Mouse (Mus musculus) kidney, adult 2 months (tissue): ENCODE data around the gene Lasp1. TPM values are rescaled to one million over a fixed set of nuclear protein-coding genes. Genes with fewer than 3 reads are reported as not detected.

ENCODE experiments used
- DNase-seq: peaks from one replicate; pipeline ENCODE4 v3.0.0; 2021
- H3K27ac ChIP-seq: fragments of 200-500 bp; 2 replicates; pipeline ENCODE4 v1.5.1; 2012; ENCODE audit warnings: low read depth, low read length, control low read depth, inconsistent platforms; ENCODE audit not compliant: insufficient read depth
- H3K27me3 ChIP-seq: fragments of 200-500 bp; replicated peaks from 2 replicates; pipeline ENCODE4 v1.6.1; 2012; ENCODE audit warnings: mild to moderate bottlenecking, moderate library complexity, low read length, inconsistent platforms; ENCODE audit not compliant: control insufficient read depth, insufficient read depth
- H3K36me3 ChIP-seq: fragments of 200-500 bp; 2 replicates; pipeline ENCODE4 v1.6.1; 2012; ENCODE audit warnings: mild to moderate bottlenecking, moderate library complexity, low read length, inconsistent platforms; ENCODE audit not compliant: control insufficient read depth, insufficient read depth
- H3K4me1 ChIP-seq: fragments of 200-500 bp; 2 replicates; pipeline ENCODE4 v1.6.1; 2011; ENCODE audit warnings: low read length; ENCODE audit not compliant: control insufficient read depth, insufficient read depth
- H3K4me3 ChIP-seq: fragments of 200-500 bp; 2 replicates; pipeline ENCODE4 v1.5.1; 2011; ENCODE audit warnings: mild to moderate bottlenecking, low read depth, low read length, control low read depth; ENCODE audit not compliant: insufficient read depth
- CTCF ChIP-seq: fragments of 200-500 bp; conservative IDR thresholded peaks from 2 replicates; pipeline ENCODE4 v1.5.1; 2011; ENCODE audit warnings: low read depth, mild to moderate bottlenecking, control low read depth, low read length, moderate library complexity, mixed read lengths; ENCODE audit not compliant: insufficient read depth, insufficient read length
- POLR2A ChIP-seq: fragments of 200-500 bp; IDR thresholded peaks from one replicate; pipeline ENCODE4 v1.6.1; 2011; ENCODE audit warnings: low read depth, low read length, control low read depth
- WGBS: fragments of 180-500 bp; shearing (Covaris S2); methylation state at CpG from one replicate; pipeline ENCODE4 v1.1.7; 2018; 5-methylcytosine and 5-hydroxymethylcytosine counted together
- polyA plus RNA-seq: library from polyadenylated mRNA; depleted of rRNA; stranded (reverse); fragments of >200 nt; gene quantifications from 2 replicates; pipeline ENCODE4 v1.2.3, GENCODE M21; 2012

Lasp1 gene
- polyA plus RNA-seq, 1 experiment = 106 TPM

DNA sequence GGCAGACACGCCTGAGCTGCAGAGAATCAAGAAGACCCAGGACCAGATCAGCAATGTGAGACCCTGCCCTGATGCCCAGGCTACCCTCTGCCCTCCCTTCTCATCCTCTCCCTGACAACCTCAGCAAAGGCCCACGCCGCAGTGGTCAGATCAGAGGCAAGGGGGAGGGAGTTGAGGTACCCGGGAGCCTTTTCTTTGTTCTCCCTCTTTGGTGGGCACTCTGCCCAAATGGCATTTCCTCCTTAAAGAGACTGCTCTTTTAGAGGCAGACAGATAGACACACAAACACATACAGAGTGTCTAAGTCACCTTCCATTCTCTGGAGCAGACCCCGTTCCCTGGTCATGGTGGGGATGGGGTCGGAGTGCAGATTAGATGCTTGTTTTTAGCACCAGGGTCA, 26.1 kb downstream of the Lasp1 start:
- no peak overlapping the region for H3K27ac ChIP-seq
- no peaks in the 10 kb centered on the region for H3K36me3 ChIP-seq
- H3K4me3 ChIP-seq = no peak overlapping the region
- no peak for DNase-seq
- H3K4me1 ChIP-seq = peaks cover 30% of the 10 kb centered on the region
- 48% methylated on average over 6 of the region's 6 CpGs for WGBS
- no peak for TF ChIP-seq POLR2A
- no peak for TF ChIP-seq CTCF
- H3K27me3 ChIP-seq = no peaks in the 10 kb centered on the region

DNA sequence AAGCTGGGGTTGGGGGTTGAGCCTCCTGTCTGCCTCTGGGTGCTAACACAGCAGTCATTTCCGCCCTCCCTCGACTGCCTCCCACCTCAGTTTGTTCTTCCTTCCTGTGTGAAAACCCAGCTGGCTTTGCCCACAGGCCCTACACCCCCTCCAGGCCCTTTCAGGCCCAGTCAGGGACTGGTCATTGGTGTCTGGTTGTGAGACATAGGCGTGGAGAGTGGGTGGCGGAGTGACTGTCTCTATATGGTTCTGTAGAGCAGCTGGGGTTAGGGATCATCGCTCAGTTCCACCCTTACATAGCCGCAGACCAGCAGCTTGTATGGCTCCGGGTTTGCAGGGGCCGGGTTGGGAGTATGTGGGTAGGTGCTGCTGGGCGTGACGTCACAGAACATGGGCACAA, 26.5 kb downstream of the Lasp1 start:
- WGBS = 65% methylated on average over 10 of the region's 10 CpGs
- TF ChIP-seq POLR2A (no peak), CTCF (no peak)
- Histone ChIP-seq H3K4me3 (no peak overlapping the region), H3K4me1 (peaks cover 28% of the 10 kb centered on the region), H3K27me3 (no peaks in the 10 kb centered on the region), H3K27ac (no peak overlapping the region), H3K36me3 (no peaks in the 10 kb centered on the region)
- DNase-seq = no peak

DNA sequence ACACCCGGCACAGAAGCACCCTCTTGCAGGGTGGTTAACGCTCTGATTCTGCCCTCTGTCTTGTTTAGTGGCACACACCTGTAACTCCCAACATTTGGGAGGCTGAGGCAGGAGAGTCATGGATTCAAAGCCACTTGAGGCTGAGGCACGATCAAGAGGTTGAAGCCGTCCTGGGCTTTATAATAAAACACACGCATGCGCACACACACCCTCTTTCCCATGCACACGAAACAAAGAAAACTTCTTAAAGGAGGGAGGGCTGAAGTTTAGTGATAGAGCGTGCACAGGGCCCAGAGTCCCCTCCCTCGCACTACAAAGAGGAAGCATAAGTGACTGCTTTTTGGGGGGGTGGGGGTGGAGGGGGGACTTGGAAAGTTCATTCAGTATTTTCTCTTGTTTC, 27.2 kb downstream of the Lasp1 start:
- TF ChIP-seq CTCF (no peak), POLR2A (no peak)
- Histone ChIP-seq H3K36me3 (no peaks in the 10 kb centered on the region), H3K27ac (no peak overlapping the region), H3K4me1 (peaks cover 29% of the 10 kb centered on the region), H3K27me3 (no peaks in the 10 kb centered on the region), H3K4me3 (no peak overlapping the region)
- DNase-seq = no peak
- WGBS = 75% methylated on average over 9 of the region's 9 CpGs

DNA sequence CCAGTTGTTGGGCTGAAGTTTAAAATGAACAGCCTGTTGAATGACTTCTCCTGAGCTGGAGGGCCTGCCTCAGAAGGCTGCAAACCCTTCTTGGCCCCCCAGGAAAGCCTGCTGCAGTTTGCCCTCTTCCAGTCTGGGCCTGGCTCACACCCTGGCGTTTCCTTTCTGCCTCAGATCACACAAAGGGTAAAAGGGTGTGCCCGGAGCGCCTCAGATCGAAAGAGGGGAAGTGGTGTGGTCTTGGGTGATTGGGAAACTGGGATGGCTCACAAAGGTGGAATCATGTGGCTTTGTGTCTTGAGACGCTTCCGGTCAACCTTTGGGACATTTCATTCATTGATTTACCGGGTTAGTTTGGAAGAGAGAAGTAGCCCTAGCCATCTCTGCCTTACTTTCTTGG, 27.6 kb downstream of the Lasp1 start:
- 60% methylated on average over 7 of the region's 7 CpGs for WGBS
- Histone ChIP-seq H3K27me3 (no peaks in the 10 kb centered on the region), H3K27ac (no peak overlapping the region), H3K4me1 (peaks cover 27% of the 10 kb centered on the region), H3K4me3 (no peak overlapping the region), H3K36me3 (no peaks in the 10 kb centered on the region)
- peak; percentile 40 for DNase-seq
- no peak for TF ChIP-seq POLR2A
- TF ChIP-seq CTCF = no peak

DNA sequence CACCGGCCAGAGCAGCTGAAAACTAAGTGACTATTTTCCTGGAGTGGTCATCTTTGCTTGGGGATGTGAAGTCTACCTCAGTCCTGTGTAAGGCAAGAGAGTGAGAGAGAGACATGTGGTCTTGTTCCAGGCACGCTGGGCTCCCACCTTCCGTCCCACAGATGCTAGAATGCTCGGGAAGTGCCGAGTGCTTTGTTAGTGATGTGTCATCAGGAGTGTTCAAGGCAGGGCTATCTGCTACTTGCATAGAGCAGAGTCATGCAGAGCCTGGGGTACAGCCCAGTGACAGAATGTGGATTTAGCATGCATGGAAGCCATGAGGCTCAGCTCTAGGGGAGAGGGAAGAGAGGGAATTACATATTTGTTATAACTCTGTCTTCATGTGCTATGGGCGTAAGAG, 28.9 kb downstream of the Lasp1 start:
- TF ChIP-seq POLR2A (no peak), CTCF (no peak)
- 92% methylated on average over 6 of the region's 6 CpGs for WGBS
- Histone ChIP-seq H3K36me3 (no peaks in the 10 kb centered on the region), H3K27ac (no peak overlapping the region), H3K4me1 (peaks cover 21% of the 10 kb centered on the region), H3K27me3 (no peaks in the 10 kb centered on the region), H3K4me3 (no peak overlapping the region)
- no peak for DNase-seq

DNA sequence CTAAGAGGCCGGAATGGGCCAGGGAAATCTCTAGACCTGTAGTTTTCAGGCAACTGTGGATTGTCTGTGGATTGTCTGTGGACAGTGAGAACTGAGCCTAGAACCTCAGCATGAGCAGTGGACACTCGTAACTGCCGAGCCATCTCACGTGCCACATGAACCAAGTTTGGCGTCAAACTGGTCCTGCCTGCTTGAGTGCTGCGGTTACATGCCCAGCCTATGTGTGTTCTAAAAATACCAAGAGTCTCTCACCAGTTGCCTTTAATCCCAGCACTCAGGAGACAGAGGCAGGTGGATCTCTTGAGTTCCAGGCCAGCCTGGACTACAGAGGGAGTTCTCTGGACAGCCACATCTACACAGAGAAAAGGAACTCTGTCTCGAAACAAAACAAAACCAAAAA, 30.6 kb downstream of the Lasp1 start:
- Histone ChIP-seq H3K27me3 (no peaks in the 10 kb centered on the region), H3K27ac (no peak overlapping the region), H3K36me3 (no peaks in the 10 kb centered on the region), H3K4me1 (peaks cover 16% of the 10 kb centered on the region), H3K4me3 (no peak overlapping the region)
- no peak for DNase-seq
- TF ChIP-seq POLR2A (no peak), CTCF (no peak)
- 86% methylated on average over 7 of the region's 7 CpGs for WGBS

DNA sequence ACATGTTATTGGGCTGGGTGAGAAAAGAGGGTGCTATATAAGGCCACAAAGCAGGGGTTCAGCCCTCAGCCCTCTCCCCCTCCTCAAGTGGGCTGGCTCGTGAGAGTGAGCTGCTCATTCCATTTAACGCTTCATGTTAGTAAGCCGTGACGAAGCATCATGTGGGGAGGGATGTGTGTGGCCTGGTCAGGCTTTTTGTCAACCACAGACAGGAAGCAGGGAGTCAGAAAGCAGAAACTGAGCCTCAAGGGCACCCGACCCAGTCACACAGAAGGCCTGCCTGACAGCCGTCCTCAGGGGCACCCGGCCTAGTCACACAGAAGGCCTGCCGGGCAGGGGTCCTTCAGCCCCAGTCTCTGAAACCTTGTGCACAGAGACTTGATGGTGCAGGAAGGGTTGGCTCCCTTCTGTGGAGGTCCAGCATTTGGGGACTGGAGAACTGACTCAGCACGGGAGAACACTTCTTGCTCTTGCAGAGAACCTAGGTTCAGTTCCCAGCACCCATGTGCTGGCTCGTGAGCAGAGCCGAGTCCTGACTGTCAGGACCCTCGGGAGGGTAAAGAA, 31.2 kb downstream of the Lasp1 start:
- H3K4me3 ChIP-seq = no peak overlapping the region
- H3K27me3 ChIP-seq = no peaks in the 10 kb centered on the region
- DNase-seq = peak; percentile 40
- TF ChIP-seq POLR2A (no peak), CTCF (no peak)
- 71% methylated on average over 12 of the region's 12 CpGs for WGBS
- H3K4me1 ChIP-seq = peaks cover 12% of the 10 kb centered on the region; the same call in 1 of the 2 replicates
- 0 out of 2 replicates have a peak overlapping the region, but pooled peaks have one; percentile 27 for H3K27ac ChIP-seq
- no peaks in the 10 kb centered on the region for H3K36me3 ChIP-seq

DNA sequence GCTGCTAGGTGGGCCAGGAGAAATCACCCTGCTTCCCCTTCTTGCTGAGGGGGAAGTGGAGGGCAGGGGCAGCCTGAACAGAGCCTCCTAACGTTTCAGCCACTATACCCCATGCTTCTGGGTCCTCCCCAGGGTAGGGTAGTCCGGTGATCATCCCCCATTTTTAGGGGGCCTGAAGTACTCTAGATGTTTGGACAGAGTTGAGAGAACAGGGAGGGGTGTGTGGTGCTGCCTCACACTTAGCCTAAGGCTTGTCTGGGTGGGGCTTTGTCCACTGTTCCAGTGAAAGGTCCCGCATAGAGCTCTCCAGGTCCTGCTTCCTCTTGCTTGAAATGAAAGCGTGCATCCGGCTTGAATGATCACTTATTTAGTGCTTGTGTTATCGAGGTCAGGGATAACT, 31.7 kb downstream of the Lasp1 start:
- H3K4me3 ChIP-seq = no peak overlapping the region
- WGBS = 66% methylated on average over 6 of the region's 6 CpGs

More for the DNA sequence above, 31.7 kb downstream of the Lasp1 start:
- no peaks in the 10 kb centered on the region; the same call in 1 of the 2 replicates for H3K36me3 ChIP-seq
- H3K27ac ChIP-seq = no peak overlapping the region
- DNase-seq = no peak
- H3K27me3 ChIP-seq = no peaks in the 10 kb centered on the region
- TF ChIP-seq POLR2A = no peak
- no peak for TF ChIP-seq CTCF
- H3K4me1 ChIP-seq = peaks cover 10% of the 10 kb centered on the region; the same call in 1 of the 2 replicates
